Mouse (Mus musculus) liver, embryonic 14.5 days (tissue): ENCODE measurements around the gene Snx18.

ENCODE experiments used
- CTCF ChIP-seq: IDR thresholded peaks from 2 replicates; pipeline ENCODE4 v1.5.1; 2016; ENCODE audit warnings: antibody characterized with exemption, low read depth, control low read depth
- EP300 ChIP-seq: IDR thresholded peaks from 2 replicates; pipeline ENCODE4 v1.6.1; 2016; ENCODE audit warnings: antibody characterized with exemption, low read depth

- TF ChIP-seq CTCF (no peak), EP300 (no peak)
These were observed 48.8 kb downstream of the Snx18 start for GRCm38 (mm10) chr13:113569526-113569925.
